11 mouse cellular contexts compared by ENCODE assay signal in the genomic region with DNA sequence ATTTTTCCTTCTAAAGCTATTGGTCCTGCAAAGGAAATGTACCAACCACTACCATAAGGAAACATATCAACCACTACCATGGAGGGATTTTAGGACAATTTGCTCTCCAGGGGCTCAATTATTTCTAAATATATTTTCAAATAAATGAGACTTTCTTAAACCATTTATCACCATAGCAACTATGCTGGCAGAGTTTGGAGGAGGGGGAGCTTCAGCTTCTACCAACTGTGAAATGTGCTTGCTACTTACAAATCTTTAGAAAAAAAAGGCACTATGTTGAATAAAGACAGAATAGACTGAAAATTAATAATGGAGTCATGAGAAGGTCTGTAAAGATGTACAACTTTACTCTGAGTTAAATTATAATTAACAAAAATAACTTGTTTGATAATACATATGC.
"Had no signal": no experiment of that assay in that cellular context is flagged by ENCODE, and none has a peak within 500 bp of the region (broad histone marks: within the 10 kb centered on the region; RNA-seq: fewer than 3 reads in every experiment).

No protein-coding gene starts in this region.

- ATAC-seq: intestine, embryonic 15.5 days had no signal

- H3K4me3 ChIP-seq: intestine, embryonic 15.5 days; limb, embryonic 13.5 days; neural tube, embryonic 12.5 days had no signal

- H3K27me3 ChIP-seq: intestine, embryonic 15.5 days; limb, embryonic 13.5 days; neural tube, embryonic 12.5 days had no signal

- H3K36me3 ChIP-seq: intestine, embryonic 15.5 days; limb, embryonic 13.5 days; neural tube, embryonic 12.5 days had no signal

- H3K4me2 ChIP-seq: intestine, embryonic 15.5 days; limb, embryonic 13.5 days; neural tube, embryonic 12.5 days had no signal

- H3K4me1 ChIP-seq: intestine, embryonic 15.5 days; limb, embryonic 13.5 days; neural tube, embryonic 12.5 days had no signal

- H3K27ac ChIP-seq: intestine, embryonic 15.5 days; limb, embryonic 13.5 days; liver, embryonic 14.5 days; neural tube, embryonic 12.5 days; stomach, postnatal 0 days had no signal

- DNase-seq: kidney, adult 18-20 months; kidney, postnatal 10 days; left cerebral cortex, postnatal 4 days; lung, adult 18-20 months; thymus, adult 18-20 months; thymus, postnatal 14 days had no signal

- H3K9me3 ChIP-seq: intestine, embryonic 15.5 days; limb, embryonic 13.5 days; neural tube, embryonic 12.5 days had no signal

- H3K9ac ChIP-seq: intestine, embryonic 15.5 days; limb, embryonic 13.5 days; liver, embryonic 14.5 days; neural tube, embryonic 12.5 days had no signal
